Mouse (Mus musculus): ENCODE results near the gene Peg10.
A peak's percentile ranks its signal among the peaks of the same experiment; 100 is the strongest.

Gene Peg10

DNA sequence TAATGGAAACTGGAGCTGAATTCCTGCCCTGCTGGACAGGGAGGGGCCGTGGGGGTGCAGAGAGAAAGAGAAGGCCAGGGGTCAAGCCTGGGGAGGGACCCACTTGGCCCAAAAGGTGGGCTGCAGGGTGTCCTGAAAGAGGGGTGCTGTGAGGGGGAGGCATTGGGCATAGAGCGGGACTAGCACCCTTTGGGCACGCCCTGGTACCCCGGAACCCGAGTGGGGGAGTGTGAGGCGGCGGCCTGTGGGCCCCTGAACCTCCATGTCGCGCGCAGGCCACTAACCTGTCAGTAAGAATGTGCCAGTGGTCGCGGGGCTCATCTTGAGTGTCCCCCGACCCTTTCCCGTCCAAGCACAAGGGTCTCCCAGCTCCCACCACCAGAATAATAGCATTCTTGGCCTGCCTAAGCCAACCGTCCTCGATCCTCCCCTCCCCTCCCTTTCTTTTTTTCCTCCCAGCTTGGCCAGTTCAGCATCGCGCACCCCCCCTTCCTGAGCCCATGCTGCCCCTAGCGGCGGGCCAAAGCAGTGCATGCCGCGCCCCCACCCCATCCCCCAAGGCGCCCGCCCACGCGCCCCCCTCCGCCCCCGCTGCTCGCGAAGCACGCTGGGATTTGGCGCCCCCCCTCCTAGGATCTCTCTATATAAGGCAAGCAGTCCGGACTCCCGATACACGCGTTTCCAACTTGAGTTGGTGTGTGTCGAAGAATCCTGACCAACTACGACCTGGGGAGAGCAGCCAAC lies at the start of gene Peg10, which contains the start of gene Sgce:
TSS of gene Peg10 (plus strand) at position 611 of the 744 bp plus-strand sequence.
TSS of gene Sgce (minus strand) at position 512 of the 744 bp plus-strand sequence.
- DNase-seq (ENCODE audit: inconsistent age in 2 of 2, low spot score in 1 of 2) = peak; percentile 81 to 93

GRCm38 (mm10) chr6:4701641-4702040 lies 45.5 kb upstream of the Peg10 start:
- no peak for DNase-seq (ENCODE audit: inconsistent age in 2 of 2, low spot score in 1 of 2)

GRCm38 (mm10) chr6:4703908-4704307 lies 43.2 kb upstream of the Peg10 start:
- no peak for DNase-seq (ENCODE audit: inconsistent age in 2 of 2, low spot score in 1 of 2)

DNA sequence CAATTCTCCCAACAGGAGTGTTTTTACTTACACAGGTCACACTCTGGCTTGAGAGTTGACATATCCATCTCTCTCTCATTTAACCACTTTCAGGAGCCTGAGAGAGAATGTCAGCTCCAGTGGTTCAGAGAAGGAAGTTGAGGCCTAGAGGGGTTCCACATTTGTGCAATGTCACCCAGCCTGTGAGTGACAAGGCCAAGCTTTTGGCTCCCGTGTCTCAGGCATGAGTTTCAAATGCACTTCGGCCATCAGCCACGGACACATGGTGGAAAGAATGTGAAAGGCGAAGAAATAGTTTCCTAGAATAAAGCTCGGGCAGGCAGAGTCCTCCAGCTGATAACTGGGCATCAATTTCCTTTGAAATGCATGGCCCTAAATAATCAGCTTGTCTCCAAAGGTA lies 40.7 kb upstream of the Peg10 start:
- peak in 1 of 2 experiments; percentile 60 for DNase-seq (ENCODE audit: inconsistent age in 2 of 2, low spot score in 1 of 2)

DNA sequence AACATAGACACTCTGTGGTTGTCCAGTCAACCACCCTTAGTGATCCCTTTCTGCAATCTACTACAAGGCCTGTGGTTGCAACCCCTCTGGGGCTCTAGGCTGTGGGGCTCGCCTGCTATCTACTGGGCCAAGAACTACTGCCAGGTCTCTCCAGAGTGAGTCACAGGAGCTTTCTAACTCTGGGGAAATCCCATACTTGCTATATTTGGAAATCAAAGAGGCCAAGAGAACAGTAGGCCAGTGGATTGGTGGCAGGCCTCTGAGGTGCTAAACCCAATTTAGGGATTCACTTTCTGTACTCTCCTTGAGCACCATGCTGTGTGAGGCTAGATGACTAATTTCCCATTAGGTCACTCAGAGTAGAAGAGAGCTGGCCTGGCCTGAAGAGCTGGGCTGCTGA lies 38.1 kb upstream of the Peg10 start:
- DNase-seq (ENCODE audit: inconsistent age in 2 of 2, low spot score in 1 of 2) = peak; percentile 80 to 91

DNA sequence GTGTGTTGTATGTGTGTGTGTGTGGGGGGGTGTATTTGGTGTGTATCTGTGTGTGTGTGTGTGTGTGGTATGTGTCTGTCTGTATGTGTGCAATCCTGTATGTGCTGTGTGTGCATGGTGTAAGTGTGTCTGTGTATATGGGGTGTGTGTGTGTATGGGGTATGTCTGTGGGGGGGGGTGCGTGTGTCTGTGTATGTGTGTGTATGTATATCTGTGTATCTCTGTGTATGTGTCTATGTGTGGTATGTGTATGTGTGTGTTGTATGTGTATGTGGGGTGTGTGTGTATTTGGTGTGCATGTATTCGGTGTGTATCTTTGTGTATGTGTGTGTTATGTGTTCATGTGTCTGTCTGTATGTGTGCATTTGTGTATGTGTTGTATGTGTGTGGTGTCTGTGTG lies 30.9 kb upstream of the Peg10 start:
- no peak for DNase-seq (ENCODE audit: inconsistent age in 2 of 2, low spot score in 1 of 2)

- no peak for DNase-seq (ENCODE audit: inconsistent age in 2 of 2, low spot score in 1 of 2)
These were observed 29.8 kb upstream of the Peg10 start for GRCm38 (mm10) chr6:4717344-4717743.

GRCm38 (mm10) chr6:4722142-4722541 lies 25.0 kb upstream of the Peg10 start:
- DNase-seq (ENCODE audit: inconsistent age in 2 of 2, low spot score in 1 of 2) = no peak

GRCm38 (mm10) chr6:4722739-4723138 lies 24.4 kb upstream of the Peg10 start:
- DNase-seq (ENCODE audit: inconsistent age in 2 of 2, low spot score in 1 of 2) = no peak

- DNase-seq (ENCODE audit: inconsistent age in 2 of 2, low spot score in 1 of 2) = no peak
These were observed 22.9 kb upstream of the Peg10 start for GRCm38 (mm10) chr6:4723998-4724757.

DNA sequence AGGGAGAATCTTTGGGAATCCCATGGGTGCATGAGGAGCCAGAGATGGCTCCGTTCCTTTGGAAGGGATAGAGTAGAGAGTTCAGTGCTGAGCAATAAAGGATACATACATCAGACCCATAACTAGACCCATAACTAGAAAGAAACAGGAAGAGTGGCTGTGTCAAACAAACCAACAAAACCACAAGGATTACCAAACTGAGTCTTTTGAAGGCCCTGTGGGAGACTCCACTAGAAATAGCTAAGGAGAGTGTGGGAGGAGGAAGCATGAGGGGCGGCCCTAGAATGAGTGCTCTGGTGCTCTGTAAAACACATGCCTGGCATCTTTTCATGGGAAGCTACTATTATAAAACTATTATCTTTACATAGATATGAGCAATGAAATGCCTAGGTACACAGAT lies 18.8 kb upstream of the Peg10 start:
- DNase-seq (ENCODE audit: inconsistent age in 2 of 2, low spot score in 1 of 2) = no peak

DNA sequence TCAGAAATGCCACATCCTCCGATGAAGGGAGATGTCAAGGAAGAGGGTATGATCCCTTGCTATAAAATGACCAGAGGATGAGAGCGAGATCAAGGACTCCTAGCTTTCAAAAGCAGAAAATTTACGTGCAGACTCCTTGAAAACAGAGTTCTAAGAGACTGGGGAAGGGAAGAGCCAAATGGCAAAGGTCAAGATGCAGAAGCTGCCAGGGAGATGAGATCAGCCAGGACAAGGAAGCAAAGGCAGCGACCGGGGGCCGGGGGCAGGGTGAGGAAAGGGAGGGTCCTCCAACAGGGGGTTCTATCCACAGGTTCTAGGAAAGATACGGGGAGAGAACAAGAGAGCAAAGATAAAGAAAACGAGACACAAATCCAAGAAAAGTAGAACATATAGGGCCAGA lies 15.4 kb upstream of the Peg10 start:
- no peak for DNase-seq (ENCODE audit: inconsistent age in 2 of 2, low spot score in 1 of 2)

DNA sequence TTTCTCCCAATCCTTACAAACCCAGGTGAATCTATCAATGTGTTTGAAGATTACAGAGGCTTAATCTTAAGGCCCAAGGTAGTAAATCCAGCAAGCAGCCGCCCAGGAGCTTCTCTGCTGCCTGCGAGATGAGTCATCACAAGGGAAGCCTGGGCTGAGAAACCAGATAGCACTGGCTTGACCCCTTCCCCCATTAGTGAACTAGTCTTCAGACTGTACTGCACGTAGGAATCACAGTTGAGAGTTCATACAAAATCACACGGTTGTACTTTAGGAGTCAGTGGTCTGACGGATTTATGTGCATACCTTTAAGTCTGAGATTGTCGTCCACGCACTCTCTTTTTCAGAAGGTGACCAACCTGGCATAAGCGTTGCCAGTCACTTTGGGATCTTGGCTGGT lies 13.9 kb upstream of the Peg10 start:
- DNase-seq (ENCODE audit: inconsistent age in 2 of 2, low spot score in 1 of 2) = peak; percentile 44 to 76

DNA sequence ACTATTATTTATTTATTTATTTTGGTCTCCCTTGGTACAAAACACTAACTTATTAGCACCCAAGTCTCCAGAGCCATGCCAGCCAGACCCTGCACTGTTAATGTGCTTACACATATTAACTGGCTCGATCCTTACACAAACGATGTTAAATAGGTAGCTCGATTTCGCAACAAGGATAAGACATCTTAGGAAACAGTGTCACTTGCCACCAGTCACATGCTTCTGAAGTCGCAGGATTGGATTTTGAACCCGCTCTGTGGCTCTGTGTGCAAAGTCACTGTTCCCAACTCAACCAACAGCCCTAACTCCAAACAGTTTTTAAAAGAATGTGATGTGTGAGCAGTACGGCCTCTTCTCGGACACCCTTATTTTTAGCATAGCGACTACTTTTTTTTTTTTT lies 10.7 kb upstream of the Peg10 start:
- no peak for DNase-seq (ENCODE audit: inconsistent age in 2 of 2, low spot score in 1 of 2)

DNA sequence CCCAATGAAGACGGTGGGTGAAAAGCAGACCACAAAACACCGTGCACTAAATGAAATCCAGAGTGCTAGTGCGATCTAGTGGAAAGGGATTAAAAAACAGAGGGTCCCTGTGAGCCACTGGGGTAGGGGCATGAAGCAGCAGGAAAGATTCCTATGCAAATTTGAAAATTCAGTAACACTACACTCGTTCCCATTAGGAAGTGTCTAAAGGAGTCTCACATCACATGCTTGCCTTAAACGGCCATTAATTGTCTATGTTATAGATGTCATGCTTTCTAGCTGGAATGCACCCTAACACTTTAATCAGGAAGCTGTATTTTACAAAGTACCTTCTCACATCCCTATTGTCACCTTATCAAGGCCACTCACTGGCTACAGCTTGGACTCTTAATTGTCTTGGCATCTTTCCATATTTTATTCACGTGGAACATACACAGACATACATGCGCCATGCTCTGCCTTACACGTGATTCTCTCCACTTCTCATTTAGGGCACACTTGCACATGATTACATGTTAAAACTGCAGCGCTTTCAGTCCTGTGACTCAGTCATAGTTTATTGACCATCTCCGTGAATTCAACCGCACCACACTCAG lies 9.0 kb upstream of the Peg10 start:
- peak in 1 of 2 experiments; percentile 54 for DNase-seq (ENCODE audit: inconsistent age in 2 of 2, low spot score in 1 of 2)

DNA sequence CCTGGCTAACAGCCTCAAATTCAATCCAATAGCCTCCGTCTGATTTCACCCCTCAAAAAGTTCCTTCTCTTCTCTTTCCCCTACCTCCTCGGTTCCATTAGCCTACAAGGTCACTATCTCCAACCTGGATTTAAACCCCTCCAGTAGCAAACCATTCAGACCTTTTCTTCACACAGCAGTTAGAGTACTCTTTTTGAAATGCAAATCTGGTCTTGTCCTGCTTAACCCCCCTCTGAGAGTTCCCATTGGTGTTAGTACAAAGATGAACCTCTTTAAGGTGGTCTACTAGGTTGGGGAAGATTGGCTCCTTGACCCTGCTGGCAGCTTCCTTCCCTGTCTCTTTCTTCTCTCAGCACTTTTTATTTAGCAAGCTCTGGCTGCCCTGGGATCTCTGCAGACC lies 8.4 kb upstream of the Peg10 start:
- peak in 1 of 2 experiments; percentile 61 for DNase-seq (ENCODE audit: inconsistent age in 2 of 2, low spot score in 1 of 2)

DNA sequence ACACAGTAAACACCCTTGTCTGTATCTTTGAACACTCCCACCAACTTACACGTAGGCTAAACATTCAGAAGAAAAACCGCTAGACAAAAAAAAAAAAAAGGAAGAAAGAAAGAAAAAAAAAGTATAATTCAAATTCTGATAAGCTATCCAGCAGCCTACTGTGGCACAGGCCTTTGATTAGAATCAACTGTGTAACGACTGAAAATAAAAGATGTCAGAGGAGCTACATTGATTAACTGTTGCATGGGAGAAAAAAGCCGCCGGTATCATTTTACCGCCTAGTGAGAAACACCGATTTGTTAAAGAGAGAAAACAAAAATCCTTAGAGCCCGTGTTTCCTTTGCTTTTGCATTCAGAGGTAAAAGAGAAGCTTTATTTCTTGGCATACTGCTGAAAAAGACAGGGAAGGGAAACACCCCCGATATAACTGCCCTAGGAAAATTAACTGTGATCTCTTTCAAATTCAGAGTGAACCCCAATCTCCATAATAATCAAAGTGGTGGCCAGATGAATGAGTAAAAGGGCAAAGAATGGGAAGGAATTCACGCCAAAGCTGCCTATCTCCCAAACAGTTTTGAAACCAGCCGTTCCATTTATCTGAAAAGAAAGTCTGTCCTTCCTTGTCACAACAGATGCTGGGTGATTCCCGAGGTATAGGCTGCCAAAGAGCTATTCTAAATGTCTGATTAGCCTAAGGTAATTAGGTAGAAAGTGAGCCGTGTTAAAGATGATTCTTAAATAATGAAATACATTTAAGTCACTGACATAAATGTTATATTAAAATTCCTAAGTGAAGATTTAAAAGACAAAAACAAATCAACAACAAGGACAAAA lies 7.4 kb upstream of the Peg10 start:
- DNase-seq (ENCODE audit: inconsistent age in 2 of 2, low spot score in 1 of 2) = peak in 1 of 2 experiments; percentile 69

GRCm38 (mm10) chr6:4740511-4740910 lies 6.6 kb upstream of the Peg10 start:
- peak; percentile 44 to 82 for DNase-seq (ENCODE audit: inconsistent age in 2 of 2, low spot score in 1 of 2)

- peak; percentile 68 to 89 for DNase-seq (ENCODE audit: inconsistent age in 2 of 2, low spot score in 1 of 2)
These were observed 940 bp upstream of the Peg10 start for GRCm38 (mm10) chr6:4746036-4746695.

- DNase-seq (ENCODE audit: inconsistent age in 2 of 2, low spot score in 1 of 2) = peak; percentile 60 to 82
These were observed 785 bp downstream of the Peg10 start for GRCm38 (mm10) chr6:4747677-4748505.
